Mouse (Mus musculus) thymus, postnatal 36 days (tissue): ENCODE data around the gene Shank3.

Source experiments
- DNase-seq, 2 experiments: peaks; one replicate each; pipeline ENCODE4 v3.0.0; 2022; ENCODE audit warnings: mixed read lengths in 2 of 2

Gene Shank3

GRCm38 (mm10) chr15:89498961-89499688, at the start of gene Shank3:
TSS of gene Shank3 (plus strand) at chr15:89499623.
- peak; percentile 49 to 64 for DNase-seq

GRCm38 (mm10) chr15:89452906-89453864, 46.2 kb upstream of the Shank3 start:
- peak; percentile 36 to 48 for DNase-seq

GRCm38 (mm10) chr15:89453865-89454478, 45.5 kb upstream of the Shank3 start, which contains the start of gene Mapk8ip2:
TSS of gene Mapk8ip2 (plus strand) at chr15:89453913.
- peak in 1 of 2 experiments; percentile 19 for DNase-seq

- DNase-seq: no peak
Observed at GRCm38 (mm10) chr15:89454857-89455256, 44.6 kb upstream of the Shank3 start.

GRCm38 (mm10) chr15:89455642-89456041, 43.8 kb upstream of the Shank3 start:
- DNase-seq: no peak

- no peak for DNase-seq
Observed at GRCm38 (mm10) chr15:89458942-89459341, 40.5 kb upstream of the Shank3 start.

- DNase-seq: no peak
Observed at GRCm38 (mm10) chr15:89459821-89460220, 39.6 kb upstream of the Shank3 start.

GRCm38 (mm10) chr15:89460298-89460697, 39.1 kb upstream of the Shank3 start:
- no peak for DNase-seq

GRCm38 (mm10) chr15:89461321-89461720, 38.1 kb upstream of the Shank3 start:
- DNase-seq: no peak

GRCm38 (mm10) chr15:89462176-89462575, 37.2 kb upstream of the Shank3 start:
- DNase-seq: no peak

GRCm38 (mm10) chr15:89463334-89464235, 35.8 kb upstream of the Shank3 start:
- DNase-seq: peak in 1 of 2 experiments; percentile 23

GRCm38 (mm10) chr15:89465052-89465451, 34.4 kb upstream of the Shank3 start:
- DNase-seq: no peak

GRCm38 (mm10) chr15:89468577-89468976, 30.8 kb upstream of the Shank3 start:
- DNase-seq: no peak

GRCm38 (mm10) chr15:89471476-89471875, 27.9 kb upstream of the Shank3 start:
- no peak for DNase-seq

- peak in 1 of 2 experiments; percentile 13 for DNase-seq
Observed at GRCm38 (mm10) chr15:89473370-89473769, 26.1 kb upstream of the Shank3 start.

- no peak for DNase-seq
Observed at GRCm38 (mm10) chr15:89473921-89474320, 25.5 kb upstream of the Shank3 start.

GRCm38 (mm10) chr15:89474596-89475292, 24.7 kb upstream of the Shank3 start:
- peak in 1 of 2 experiments; percentile 27 for DNase-seq

GRCm38 (mm10) chr15:89475293-89475600, 24.2 kb upstream of the Shank3 start:
- no peak for DNase-seq

GRCm38 (mm10) chr15:89475611-89476474, 23.6 kb upstream of the Shank3 start:
- DNase-seq: peak; percentile 90 to 93

GRCm38 (mm10) chr15:89476475-89476815, 23.0 kb upstream of the Shank3 start:
- no peak for DNase-seq

GRCm38 (mm10) chr15:89477091-89477491, 22.3 kb upstream of the Shank3 start, which contains the start of gene Arsa:
TSS of gene Arsa (minus strand) at chr15:89477425.
- no peak for DNase-seq
